Mouse (Mus musculus) G1E-ER4 (cell line): ENCODE measurements around the gene Dclk3. TPM values are rescaled to one million over a fixed set of nuclear protein-coding genes. Genes with fewer than 3 reads are reported as not detected.

Source experiments
- GATA1 ChIP-seq: IDR thresholded peaks from one replicate; pipeline ENCODE4 v1.8.0; 2012; ENCODE audit warnings: low read length, inconsistent platforms
- polyA plus RNA-seq: library from polyadenylated mRNA; stranded (reverse); fragments of >175 nt; gene quantifications from 2 replicates; pipeline ENCODE4 v1.2.3, GENCODE M21; 2012

Gene Dclk3
- polyA plus RNA-seq, 1 experiment, result not detected

GRCm38 (mm10) chr9:111460201-111460814 lies 21.4 kb downstream of the Dclk3 start:
- TF ChIP-seq GATA1, result no peak

- TF ChIP-seq GATA1, result no peak
Observed at GRCm38 (mm10) chr9:111461415-111462103, 22.7 kb downstream of the Dclk3 start.

DNA sequence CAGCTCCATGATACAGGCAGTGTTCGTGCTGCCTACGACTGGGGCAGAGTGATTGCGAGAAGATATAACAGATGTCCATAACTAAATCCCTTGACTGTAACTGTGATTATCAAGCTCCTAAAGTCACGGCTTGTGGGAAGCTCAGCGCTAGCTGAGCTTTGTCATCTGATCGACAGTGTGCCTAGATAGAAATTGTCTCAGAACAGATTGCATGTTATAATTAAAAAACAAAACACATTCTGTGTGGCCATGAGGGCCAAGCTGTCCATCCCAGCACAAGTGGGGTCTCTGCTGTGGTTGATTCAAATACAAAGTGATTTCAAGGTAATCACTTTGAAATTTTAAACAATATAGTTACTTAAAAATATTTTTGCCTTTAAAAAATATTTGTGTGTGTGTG lies 26.8 kb downstream of the Dclk3 start:
- no peak for TF ChIP-seq GATA1

DNA sequence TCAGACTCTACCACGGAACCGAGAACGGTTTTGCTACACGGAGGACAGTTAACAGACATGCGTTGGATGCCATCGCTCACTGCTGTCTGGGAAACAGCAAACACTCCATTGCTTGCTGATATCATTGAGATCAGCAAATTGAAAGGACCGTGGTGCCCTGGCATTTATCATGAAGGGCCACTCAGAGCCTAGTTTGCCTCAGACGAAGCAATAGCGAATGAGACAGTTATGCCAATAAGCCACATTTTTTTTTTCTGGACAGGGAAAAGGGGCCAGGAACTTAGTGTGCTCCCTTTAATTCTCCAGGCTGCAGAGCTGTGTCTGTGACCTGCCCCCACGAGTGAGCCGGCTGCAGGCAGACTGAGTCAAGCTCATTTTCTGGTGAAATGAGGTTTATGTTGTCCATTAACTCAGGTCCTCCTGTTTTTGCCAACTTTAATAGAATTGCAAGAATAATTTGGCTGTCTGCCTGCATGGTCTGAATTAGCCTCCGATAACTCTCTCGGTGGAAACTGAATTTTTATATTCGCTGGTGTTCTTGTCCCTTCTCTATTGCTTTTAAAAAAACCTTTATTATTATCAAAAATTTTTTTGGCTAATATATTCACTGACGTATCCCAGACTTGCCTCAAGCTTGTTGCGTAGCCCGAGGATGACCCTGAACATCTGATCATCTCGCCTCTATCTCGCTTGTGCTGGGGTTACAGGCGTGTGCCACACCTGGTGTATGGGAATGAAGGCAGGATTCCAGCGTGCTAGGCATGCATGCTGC lies 35.0 kb downstream of the Dclk3 start:
- no peak for TF ChIP-seq GATA1

DNA sequence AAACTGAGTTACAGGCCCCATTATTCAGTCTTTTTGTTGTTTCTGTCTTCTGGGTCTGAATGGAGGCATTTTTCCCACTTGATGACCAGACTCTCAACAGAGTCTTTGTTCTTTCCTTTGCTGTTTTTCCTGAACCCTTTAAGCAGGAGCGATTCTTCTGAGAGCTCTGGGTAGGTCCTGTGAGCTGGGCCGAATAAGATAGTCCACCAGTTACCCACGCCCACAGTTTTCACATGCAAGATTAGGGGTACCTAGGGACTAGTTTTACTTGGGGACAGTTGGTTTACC lies 35.5 kb downstream of the Dclk3 start:
- no peak for TF ChIP-seq GATA1

GRCm38 (mm10) chr9:111475281-111475680 lies 36.4 kb downstream of the Dclk3 start:
- TF ChIP-seq GATA1, result no peak

GRCm38 (mm10) chr9:111475973-111476372 lies 37.1 kb downstream of the Dclk3 start:
- TF ChIP-seq GATA1, result no peak

GRCm38 (mm10) chr9:111476479-111477016 lies 37.7 kb downstream of the Dclk3 start:
- no peak for TF ChIP-seq GATA1

DNA sequence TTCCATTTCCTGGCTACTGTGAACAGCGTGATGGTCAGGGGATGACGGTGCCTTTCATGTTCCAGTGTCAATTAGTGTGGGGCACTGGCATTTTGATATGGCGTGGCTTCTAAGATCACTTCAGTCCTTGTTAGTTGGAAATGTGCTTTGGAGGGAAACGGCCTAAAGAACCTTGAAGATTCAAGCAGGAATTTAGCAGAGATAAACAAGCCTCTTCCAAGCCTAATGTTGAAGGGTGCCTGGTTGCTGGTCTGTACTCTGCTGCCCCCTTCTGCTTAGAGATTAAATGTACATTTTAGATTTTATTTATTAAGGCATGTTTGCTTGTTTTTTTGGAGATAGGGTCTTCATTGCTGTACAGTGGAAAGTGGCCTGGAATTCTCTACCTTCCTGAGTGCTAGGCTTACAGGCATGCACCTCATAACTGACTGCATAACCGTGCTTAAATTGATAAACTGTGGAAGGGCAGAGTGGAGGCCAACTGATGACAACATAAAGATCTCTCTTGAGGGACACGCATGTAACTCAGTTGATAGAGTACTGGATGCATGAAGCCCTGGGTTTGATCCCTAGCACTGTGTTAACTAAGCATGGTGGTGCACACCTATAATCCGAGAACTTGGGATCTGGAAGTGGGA lies 40.1 kb downstream of the Dclk3 start:
- TF ChIP-seq GATA1, result no peak

- no peak for TF ChIP-seq GATA1
Observed at GRCm38 (mm10) chr9:111481011-111481410, 42.1 kb downstream of the Dclk3 start.

DNA sequence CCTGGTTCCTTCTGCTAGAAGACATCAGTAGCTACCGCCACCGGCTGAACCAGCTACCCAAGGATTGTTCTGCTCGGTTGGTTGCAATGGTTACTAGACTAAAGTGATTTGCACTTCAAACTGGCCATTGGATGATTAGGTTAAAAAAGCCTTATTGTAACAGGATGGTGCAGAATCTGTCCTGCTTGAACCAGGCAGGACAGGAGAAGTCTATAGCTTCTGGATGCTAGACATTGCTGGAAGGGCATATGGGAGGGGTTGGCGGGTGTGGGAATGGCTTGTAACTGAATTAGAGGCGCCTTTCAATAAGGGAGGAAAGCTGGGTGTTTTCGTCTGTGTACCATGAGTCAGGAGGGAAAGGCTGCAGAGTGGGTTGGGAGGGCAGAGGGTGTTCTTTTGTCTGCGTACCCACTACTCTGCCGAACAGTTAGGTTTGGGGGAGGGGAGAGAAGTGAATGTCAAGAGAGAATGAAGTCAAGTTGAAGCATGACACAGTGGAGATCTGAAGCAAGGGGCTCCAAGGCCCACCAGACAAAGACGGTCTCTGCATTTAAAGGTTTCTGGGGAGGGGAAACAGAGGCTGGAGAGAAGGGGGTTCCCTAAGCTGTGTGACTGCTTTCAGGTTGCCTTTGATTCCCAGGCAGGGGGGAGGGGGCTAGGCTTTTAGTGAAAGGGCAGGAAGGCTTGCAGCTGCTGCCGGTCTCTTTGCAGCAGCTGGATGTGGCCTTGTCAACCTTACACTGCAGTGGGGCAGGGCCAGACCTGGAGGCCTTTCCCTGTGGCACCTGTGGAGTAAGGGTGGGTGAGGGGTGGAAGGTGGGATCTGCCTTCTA lies 48.0 kb downstream of the Dclk3 start:
- no peak for TF ChIP-seq GATA1

- TF ChIP-seq GATA1, result no peak
Observed at GRCm38 (mm10) chr9:111490583-111490982, 51.7 kb downstream of the Dclk3 start.

DNA sequence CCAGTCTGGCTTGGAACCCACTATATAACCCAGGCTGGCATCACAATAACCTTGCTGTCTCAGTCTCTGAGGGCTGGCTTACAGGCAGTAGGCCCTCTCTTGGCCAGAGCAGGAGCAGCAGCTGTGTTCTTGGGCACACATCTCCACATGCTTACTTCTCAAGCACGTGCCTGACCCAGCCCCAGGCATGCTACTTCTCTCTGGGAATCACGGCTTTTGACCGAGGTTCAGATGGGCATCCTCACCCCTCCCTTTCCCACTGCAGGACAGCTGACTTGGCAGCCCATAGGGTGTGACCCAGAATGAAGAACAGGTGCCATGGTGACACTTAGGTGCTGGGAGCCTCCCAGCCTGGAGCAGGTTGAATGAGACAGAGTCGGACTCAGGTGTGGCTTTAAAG lies 52.4 kb downstream of the Dclk3 start:
- no peak for TF ChIP-seq GATA1

- TF ChIP-seq GATA1, result no peak
Observed at GRCm38 (mm10) chr9:111493490-111493889, 54.6 kb downstream of the Dclk3 start.

GRCm38 (mm10) chr9:111495561-111495960 lies 56.7 kb downstream of the Dclk3 start:
- TF ChIP-seq GATA1, result no peak
